Mouse (Mus musculus) hindbrain, postnatal 0 days (tissue): ENCODE results near the gene Btbd9. TPM values are rescaled to one million over a fixed set of nuclear protein-coding genes. Genes with fewer than 3 reads are reported as not detected.
"Not testable (repeated sequence)": the region's sequence is repeated elsewhere in the genome, so short reads cannot be mapped to it uniquely, and the experiment has no call there.

Experiments used
- ATAC-seq: fragments of 200-750 bp; cut with Nextera tagmentation; 2 replicates; pipeline ENCODE4 v1.8.0; 2017; ENCODE audit warnings: mild to moderate bottlenecking, moderate TSS enrichment, moderate library complexity
- DNase-seq: peaks from one replicate; pipeline ENCODE4 v3.0.0-alpha.2; 2015; ENCODE audit warnings: low spot score
- H3K27ac ChIP-seq: fragments of 300-500 bp; sonication (generic); 2 replicates; pipeline ENCODE4 v1.5.1; 2014; ENCODE audit warnings: mild to moderate bottlenecking
- H3K27me3 ChIP-seq: fragments of 300-500 bp; sonication (generic); 2 replicates; pipeline ENCODE4 v1.6.1; 2014; ENCODE audit warnings: low read length, mixed read lengths; ENCODE audit not compliant: insufficient read depth
- H3K36me3 ChIP-seq: fragments of 300-500 bp; sonication (generic); 2 replicates; pipeline ENCODE4 v1.6.1; 2014; ENCODE audit warnings: low read length, mixed read lengths; ENCODE audit not compliant: insufficient read depth
- H3K4me1 ChIP-seq: fragments of 300-500 bp; sonication (generic); 2 replicates; pipeline ENCODE4 v1.6.1; 2014; ENCODE audit warnings: antibody characterized with exemption, low read length, mixed read lengths; ENCODE audit not compliant: insufficient read depth
- H3K4me2 ChIP-seq: fragments of 300-500 bp; sonication (generic); 2 replicates; pipeline ENCODE4 v1.6.1; 2014; ENCODE audit warnings: low read depth, mild to moderate bottlenecking, low read length, moderate library complexity, mixed read lengths
- H3K4me3 ChIP-seq: fragments of 300-500 bp; sonication (generic); 2 replicates; pipeline ENCODE4 v1.5.1; 2014; ENCODE audit warnings: low read length
- H3K9ac ChIP-seq: fragments of 300-500 bp; sonication (generic); replicated peaks from 2 replicates; pipeline ENCODE4 v1.6.1; 2014; ENCODE audit warnings: mild to moderate bottlenecking, low read length, moderate library complexity, mixed read lengths
- H3K9me3 ChIP-seq: fragments of 300-500 bp; sonication (generic); 2 replicates; pipeline ENCODE4 v1.6.1; 2016; ENCODE audit warnings: low read length, mixed read lengths
- CTCF ChIP-seq: IDR thresholded peaks from 2 replicates; pipeline ENCODE4 v1.5.1; 2016; ENCODE audit warnings: antibody characterized with exemption, control low read depth, low read depth
- WGBS: fragments of 180-500 bp; shearing (Covaris S2); extraction: QIAGEN DNeasy Blood & Tissue Kit; methylation state at CpG from one replicate; pipeline ENCODE4 v1.1.7; 2014; 5-methylcytosine and 5-hydroxymethylcytosine counted together
- polyA plus RNA-seq: library from polyadenylated mRNA; unstranded; fragments of >200 nt; fragmentation: Nextera tagmentation; extraction: Ambion mirVana; gene quantifications from 2 replicates; pipeline ENCODE4 v1.2.1, GENCODE M21; 2015
- total RNA-seq: library from RNA; depleted of rRNA; stranded (reverse); fragments of >200 nt; gene quantifications from 2 replicates; pipeline ENCODE4 v1.2.3, GENCODE M21; 2014

The Btbd9 gene
- total and polyA plus RNA-seq, 2 experiments from 2014 or later: 67.7 to 122 TPM

GRCm38 (mm10) chr17:30509646-30510045 lies 66.6 kb downstream of the Btbd9 start:
- H3K9ac ChIP-seq: no peak overlapping the region
- no peaks in the 10 kb centered on the region for H3K9me3 ChIP-seq
- 76% methylated on average over 6 of the region's 6 CpGs for WGBS
- no peaks in the 10 kb centered on the region; the same call in none of the 2 replicates for H3K4me1 ChIP-seq
- no peak for DNase-seq
- no peaks in the 10 kb centered on the region for H3K36me3 ChIP-seq
- H3K4me2 ChIP-seq: no peak overlapping the region
- no peak for ATAC-seq
- no peak overlapping the region for H3K27ac ChIP-seq
- no peaks in the 10 kb centered on the region for H3K27me3 ChIP-seq
- no peak for TF ChIP-seq CTCF
- H3K4me3 ChIP-seq: no peak overlapping the region

DNA sequence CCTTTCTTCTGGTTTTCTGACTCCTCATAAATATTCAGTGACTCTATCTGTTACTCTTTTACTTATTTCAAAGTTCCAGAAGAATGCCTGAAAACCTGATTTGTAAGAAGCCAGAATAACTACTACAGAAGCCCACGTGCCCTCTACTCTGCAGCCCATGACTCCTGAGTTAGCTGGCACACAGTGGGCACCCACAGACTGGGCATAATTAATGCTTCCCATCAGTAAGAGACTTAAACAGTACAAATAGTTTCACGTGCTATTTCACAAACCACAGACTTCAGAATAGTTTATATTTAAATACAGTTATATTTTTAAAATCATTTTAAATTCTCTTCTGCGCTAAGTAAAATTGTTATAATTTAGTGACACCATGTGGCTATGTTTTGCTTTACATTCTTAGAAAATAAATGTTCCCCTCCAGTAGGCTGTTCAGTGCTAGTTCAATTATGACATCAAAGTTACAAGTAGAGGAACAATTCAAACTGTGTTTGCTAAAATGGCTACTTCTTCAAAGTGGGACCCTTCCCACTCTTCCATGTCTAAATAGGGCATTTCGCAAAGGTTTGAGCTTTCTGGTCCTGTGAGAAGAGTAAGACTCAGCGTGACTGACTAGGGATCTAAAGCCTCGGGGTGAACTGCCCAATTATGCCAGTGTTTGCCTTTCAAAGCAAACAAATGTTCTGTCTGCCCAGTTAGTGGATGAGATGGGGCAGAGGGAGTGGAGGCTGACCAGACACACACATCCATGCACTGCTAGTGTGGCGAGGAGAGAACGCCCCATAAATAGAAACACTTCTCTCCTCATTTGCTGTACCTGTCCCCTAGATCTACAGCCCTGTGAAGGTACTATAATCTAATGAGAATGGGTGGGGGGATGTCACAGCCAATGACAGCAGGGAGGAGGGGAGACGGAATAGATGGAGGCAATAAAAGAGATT lies 68.4 kb downstream of the Btbd9 start:
- Histone ChIP-seq H3K36me3 (no peaks in the 10 kb centered on the region), H3K9me3 (no peaks in the 10 kb centered on the region), H3K9ac (no peak overlapping the region), H3K4me2 (no peak overlapping the region), H3K4me1 (no peaks in the 10 kb centered on the region; the same call in none of the 2 replicates), H3K27ac (no peak overlapping the region), H3K27me3 (no peaks in the 10 kb centered on the region), H3K4me3 (no peak overlapping the region)
- ATAC-seq (no peak), DNase-seq (no peak)
- WGBS: 67% methylated on average over 9 of the region's 9 CpGs
- TF ChIP-seq CTCF: peak; percentile 30; the same call in 1 of the 2 replicates

DNA sequence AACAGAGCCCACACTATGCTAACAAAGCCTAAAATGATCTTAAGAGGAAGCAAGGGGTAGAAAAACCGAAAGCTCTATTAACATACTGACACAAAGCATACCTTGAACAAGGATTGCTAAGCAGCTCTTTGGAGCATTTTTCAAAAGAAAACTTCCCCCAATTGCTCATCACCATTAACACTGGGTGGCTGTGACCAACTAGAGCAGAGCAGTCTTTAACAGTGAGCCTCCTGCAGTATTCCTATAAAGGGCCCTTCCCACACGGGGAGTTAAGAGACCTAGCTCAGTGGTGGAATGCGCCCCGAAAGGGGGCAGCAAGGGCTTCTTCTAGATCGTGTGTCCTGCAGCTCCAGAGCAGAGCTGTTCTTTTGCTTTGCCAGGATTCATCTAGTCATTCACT lies 69.4 kb downstream of the Btbd9 start:
- no peak overlapping the region for H3K4me3 ChIP-seq
- H3K36me3 ChIP-seq: no peaks in the 10 kb centered on the region
- no peaks in the 10 kb centered on the region for H3K27me3 ChIP-seq
- no peak for DNase-seq
- no peak overlapping the region for H3K4me2 ChIP-seq
- no peak for ATAC-seq
- TF ChIP-seq CTCF: no peak
- no peak overlapping the region for H3K27ac ChIP-seq
- H3K9me3 ChIP-seq: no peaks in the 10 kb centered on the region
- H3K4me1 ChIP-seq: no peaks in the 10 kb centered on the region; the same call in none of the 2 replicates
- H3K9ac ChIP-seq: no peak overlapping the region
- 36% methylated on average over 5 of the region's 5 CpGs for WGBS

DNA sequence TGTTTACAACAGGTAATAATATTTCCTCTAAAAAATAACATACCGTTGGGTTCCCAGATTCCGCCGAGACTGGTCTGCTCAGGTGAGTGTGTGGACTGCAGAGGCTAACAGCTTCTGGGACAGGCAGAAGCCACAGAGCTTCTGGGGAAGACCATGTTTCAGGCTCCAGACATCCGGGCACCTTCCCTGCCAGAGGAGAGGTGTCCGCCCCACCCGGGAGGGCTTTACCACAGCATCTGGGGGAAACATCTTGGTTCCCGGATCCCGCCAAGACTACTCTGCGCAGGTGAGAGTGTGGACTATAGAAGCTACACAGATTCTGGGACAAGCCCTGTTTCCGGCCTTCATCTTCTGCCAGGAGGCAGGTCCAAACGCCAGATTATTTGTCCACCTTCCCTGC lies 76.7 kb downstream of the Btbd9 start:
- not testable (repeated sequence) for DNase-seq, H3K4me3 ChIP-seq, H3K27ac ChIP-seq, H3K36me3 ChIP-seq, ATAC-seq, H3K4me2 ChIP-seq, H3K4me1 ChIP-seq, H3K9ac ChIP-seq, H3K9me3 ChIP-seq, H3K27me3 ChIP-seq
- 98% methylated on average over 11 of the region's 11 CpGs for WGBS

GRCm38 (mm10) chr17:30498779-30499178 lies 77.5 kb downstream of the Btbd9 start:
- Histone ChIP-seq H3K4me1 (peaks cover 6% of the 10 kb centered on the region), H3K4me3 (no peak overlapping the region), H3K27me3 (no peaks in the 10 kb centered on the region), H3K36me3 (no peaks in the 10 kb centered on the region), H3K27ac (no peak overlapping the region), H3K4me2 (no peak overlapping the region), H3K9ac (no peak overlapping the region), H3K9me3 (no peaks in the 10 kb centered on the region)
- 72% methylated on average over 5 of the region's 5 CpGs for WGBS
- ATAC-seq (no peak), DNase-seq (no peak)
- TF ChIP-seq CTCF: no peak

- DNase-seq: peak; percentile 73
- ATAC-seq: no peak
These were observed 77.9 kb downstream of the Btbd9 start for GRCm38 (mm10) chr17:30498376-30498719.

More at GRCm38 (mm10) chr17:30498376-30498719, 77.9 kb downstream of the Btbd9 start:
- no peaks in the 10 kb centered on the region for H3K27me3 ChIP-seq
- peaks cover 6% of the 10 kb centered on the region for H3K4me1 ChIP-seq
- WGBS: 29% methylated on average over 6 of the region's 6 CpGs
- H3K9me3 ChIP-seq: no peaks in the 10 kb centered on the region
- H3K9ac ChIP-seq: no peak overlapping the region
- H3K4me3 ChIP-seq: no peak overlapping the region
- no peak overlapping the region for H3K27ac ChIP-seq
- no peaks in the 10 kb centered on the region for H3K36me3 ChIP-seq
- no peak overlapping the region for H3K4me2 ChIP-seq
- no peak for TF ChIP-seq CTCF
